Mouse (Mus musculus): ENCODE data around the gene Clcn2. TPM values are rescaled to one million over a fixed set of nuclear protein-coding genes. Genes with fewer than 3 reads are reported as not detected.
A peak's percentile ranks its signal among the peaks of the same experiment; 100 is the strongest.

The Clcn2 gene
- total RNA-seq (2021), result 1 to 10 TPM; 2.0 to 3.2 TPM
- long read RNA-seq, experiment 1, result 0 reads
- long read RNA-seq, experiment 2, partial matches to known transcripts, result 0 of 1 reads
- long read RNA-seq, experiment 2, other reads (novel, unspliced or antisense), result 0 of 1 reads

DNA sequence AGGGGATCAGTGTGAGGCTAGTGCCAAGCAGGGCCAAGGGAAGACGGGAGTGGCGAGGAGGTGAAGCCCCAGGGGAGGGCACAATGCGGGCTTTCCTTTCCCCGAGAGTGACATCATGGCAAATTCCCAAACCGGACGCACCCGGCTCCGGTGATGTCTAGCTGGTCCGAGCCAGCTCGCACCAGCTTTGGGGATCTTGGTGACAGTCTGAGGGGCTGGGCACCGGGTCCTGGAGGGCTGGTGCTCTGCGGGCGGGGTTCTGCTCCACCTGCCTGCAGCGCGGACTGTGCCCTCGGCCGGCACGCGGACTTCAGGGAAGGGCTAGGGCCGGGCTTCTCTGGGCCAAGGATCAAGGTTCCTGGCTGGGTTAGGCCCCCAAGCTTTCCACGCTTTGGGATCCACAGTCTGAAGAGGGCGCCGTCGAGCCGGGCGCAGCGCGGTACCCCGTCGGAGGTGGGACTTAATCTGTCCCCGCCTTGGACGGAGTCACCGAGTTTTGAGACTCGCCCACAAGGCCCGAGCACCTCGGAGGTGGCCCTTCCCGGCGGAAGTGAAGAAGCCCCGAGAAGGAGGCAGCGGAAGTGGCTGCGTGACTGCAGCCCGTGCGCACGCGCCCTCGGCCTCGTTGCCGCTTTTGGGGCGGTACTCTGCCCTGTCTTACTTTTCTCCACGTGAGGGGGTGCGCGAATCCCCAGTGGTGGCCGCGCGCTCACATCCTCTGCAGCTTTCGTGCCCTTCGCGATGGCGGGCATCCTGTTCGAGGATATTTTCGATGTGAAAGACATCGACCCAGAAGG, at the start of gene Clcn2, which contains the start of gene Polr2h:
Clcn2 (minus strand) TSS at position 566 of the 797 bp plus-strand sequence.
Polr2h (plus strand) TSS at position 485 of the 797 bp plus-strand sequence.
- DNase-seq, result peak; percentile 97

- DNase-seq, result no peak
Observed at GRCm38 (mm10) chr16:20765244-20765643, 47.7 kb upstream of the Clcn2 start.

DNA sequence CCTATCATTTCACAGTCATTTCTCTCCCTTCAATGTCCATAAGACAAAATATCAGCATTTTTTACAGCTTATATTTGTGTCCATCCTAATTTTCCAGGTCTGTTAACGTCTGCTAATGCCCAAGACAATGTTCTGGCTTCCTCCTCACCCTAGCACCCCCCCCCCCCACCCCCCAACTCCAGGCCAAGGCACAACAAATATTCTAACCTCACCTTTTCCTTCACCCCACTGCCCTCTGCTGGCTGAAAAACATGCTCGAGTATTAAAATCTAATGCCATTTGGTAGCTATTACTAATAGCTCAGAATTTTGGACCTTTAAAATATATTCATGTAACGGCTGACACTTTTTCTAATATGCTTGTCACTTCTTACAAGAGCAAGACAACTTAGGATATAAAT, 44.1 kb upstream of the Clcn2 start:
- DNase-seq, result no peak

- DNase-seq, result no peak
Observed at GRCm38 (mm10) chr16:20757385-20757784, 39.8 kb upstream of the Clcn2 start.

GRCm38 (mm10) chr16:20756052-20756451, 38.5 kb upstream of the Clcn2 start:
- DNase-seq, result no peak

GRCm38 (mm10) chr16:20750518-20750917, 33.0 kb upstream of the Clcn2 start:
- DNase-seq, result no peak

DNA sequence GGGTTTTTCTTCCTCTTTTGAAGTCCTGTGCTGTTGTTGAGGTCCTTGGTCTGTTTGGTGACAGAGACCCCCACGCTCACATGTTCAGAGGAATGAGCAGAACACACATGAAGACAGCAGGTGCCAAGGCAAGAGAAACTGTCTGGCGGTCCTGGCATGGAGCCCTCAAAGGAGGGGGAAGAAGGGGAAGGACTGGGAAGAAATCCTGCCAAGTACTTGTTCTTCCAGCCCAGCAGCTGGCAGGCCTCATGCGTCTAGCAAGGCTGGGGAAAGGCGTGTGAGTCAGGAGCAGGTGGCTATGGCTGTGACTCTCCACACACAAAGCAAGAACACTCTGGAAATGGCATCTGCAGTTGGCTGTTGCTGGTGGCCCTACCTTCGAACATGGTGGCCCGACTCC, 29.1 kb upstream of the Clcn2 start:
- DNase-seq, result peak; percentile 81

GRCm38 (mm10) chr16:20739845-20740244, 22.3 kb upstream of the Clcn2 start:
- DNase-seq, result no peak

- DNase-seq, result no peak
Observed at GRCm38 (mm10) chr16:20736823-20737222, 19.3 kb upstream of the Clcn2 start.

- no peak for DNase-seq
Observed at GRCm38 (mm10) chr16:20736168-20736567, 18.6 kb upstream of the Clcn2 start.

DNA sequence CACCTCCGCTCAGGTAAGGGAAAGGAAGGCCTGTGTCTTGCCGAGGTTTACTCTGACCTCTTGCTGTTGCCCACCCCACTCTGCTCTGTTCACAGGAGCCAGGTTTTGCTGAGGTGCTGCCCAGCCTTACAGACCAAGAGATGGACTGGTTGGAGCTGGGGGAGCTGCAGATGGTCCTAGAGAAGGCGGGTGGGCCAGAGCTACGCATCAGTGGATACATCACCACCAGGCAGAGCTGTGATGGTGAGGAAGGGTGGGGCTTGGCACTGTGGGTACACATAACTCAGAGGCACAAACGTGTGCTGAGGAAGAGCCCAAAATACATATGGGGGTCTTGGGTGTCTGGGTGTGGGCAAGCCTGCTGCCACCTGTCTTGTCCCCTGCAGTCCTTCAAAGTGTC, 18.1 kb upstream of the Clcn2 start:
- no peak for DNase-seq

DNA sequence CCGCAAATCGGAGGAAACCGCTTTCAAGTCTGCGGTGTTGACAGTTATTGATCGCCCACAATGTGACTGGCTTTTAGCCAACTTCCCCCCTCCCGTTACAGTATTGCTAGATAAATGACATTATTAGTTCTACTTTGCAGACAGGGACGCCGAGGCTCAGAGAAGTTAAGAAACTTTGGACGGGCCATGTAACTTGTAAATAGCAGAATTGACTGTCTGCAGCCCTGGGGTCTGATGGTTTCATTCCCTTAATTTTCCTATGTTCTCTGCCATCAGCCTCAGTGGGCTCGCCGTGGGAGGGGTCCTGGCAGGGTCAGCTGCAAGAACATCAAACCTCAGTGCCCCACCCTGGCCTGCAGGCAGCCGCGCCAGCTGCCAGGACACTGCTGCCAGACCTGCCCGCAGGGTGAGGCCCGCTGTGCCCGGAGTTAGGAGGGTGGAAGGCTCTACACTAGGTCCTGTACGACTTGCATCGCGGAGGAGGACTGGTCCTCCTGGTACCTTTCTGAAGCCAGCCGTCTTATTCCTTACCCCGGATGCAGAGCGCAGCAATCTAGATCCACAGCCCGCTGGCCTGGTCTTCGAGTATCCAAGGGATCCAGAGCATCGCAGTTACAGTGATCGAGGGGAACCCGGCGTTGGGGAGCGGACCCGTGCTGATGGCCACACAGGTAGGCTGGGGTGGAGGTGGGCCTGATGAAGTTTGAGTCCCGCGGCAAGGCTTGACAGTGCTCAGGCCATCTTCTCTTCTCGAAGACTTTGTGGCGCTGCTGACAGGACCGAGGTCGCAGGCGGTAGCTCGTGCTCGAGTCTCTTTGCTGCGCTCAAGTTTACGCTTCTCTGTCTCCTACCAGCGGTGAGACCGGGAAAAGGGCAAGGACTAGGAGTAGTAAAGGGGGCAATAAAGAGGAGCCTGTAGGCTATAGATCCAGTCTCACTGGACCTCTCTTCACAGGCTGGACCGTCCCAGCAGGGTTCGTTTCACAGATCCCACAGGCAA, 16.5 kb upstream of the Clcn2 start, which contains the start of gene Thpo:
Thpo (minus strand) TSS at position 781 of the 1,000 bp plus-strand sequence.
- no peak for DNase-seq

DNA sequence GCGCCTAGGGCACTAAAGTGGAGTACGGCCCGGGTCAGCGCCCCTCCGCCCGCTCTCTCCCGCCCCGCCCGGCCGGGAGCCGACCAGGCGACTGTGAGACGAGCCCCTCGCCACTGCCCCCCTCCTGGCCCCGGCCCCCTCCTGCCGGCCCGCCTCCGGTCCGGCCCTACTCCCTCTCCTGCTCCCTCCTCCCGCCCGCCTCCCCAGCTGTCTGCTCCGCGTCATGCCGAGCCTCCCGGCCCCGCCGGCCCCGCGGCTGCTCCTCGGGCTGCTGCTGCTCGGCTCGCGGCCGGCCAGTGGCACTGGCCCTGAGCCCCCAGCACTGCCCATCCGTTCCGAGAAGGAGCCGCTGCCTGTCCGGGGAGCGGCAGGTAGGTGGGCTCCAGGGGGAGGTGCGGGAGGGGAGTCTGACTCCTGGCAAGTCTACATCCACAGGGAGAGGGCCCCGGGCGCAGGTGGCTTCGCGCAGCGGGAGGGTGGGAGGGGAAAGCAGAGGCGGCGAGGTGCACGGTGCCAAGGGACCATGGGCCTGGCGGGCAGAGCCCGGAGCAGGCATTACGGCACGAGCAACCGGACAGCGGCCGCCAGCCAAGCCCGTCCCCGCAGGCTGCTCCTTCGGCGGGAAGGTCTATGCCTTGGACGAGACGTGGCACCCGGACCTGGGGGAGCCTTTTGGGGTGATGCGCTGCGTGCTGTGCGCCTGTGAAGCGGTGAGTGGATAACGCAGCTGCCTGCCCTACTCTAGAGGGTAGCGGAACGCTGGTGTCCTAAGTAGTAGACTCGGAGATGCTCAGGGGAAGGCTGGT, 15.6 kb upstream of the Clcn2 start, which contains the start of gene Chrd:
Chrd (plus strand) TSS at position 203 of the 806 bp plus-strand sequence.
- DNase-seq, result peak; percentile 82

GRCm38 (mm10) chr16:20732251-20732924, 14.8 kb upstream of the Clcn2 start:
- no peak for DNase-seq

DNA sequence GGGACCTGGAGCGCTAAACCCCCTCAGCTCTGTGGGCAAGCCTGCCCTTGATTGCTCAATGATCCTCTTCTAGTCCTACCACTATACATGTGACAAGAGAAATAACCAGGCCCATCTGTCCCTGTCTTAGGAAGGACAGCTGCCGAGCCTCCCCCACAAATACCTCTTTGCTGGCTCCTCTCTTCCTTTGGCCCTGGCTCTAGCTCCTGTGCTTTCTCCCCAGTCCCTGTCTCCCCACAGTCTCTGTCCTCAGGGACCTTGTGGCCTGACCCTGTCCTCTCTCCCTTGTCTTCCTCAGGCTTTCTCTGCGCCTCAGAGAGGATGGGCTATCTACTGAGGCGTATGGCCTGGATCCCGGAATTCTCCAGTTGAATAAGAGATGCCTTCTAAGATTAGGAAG, 14.1 kb upstream of the Clcn2 start:
- no peak for DNase-seq

DNA sequence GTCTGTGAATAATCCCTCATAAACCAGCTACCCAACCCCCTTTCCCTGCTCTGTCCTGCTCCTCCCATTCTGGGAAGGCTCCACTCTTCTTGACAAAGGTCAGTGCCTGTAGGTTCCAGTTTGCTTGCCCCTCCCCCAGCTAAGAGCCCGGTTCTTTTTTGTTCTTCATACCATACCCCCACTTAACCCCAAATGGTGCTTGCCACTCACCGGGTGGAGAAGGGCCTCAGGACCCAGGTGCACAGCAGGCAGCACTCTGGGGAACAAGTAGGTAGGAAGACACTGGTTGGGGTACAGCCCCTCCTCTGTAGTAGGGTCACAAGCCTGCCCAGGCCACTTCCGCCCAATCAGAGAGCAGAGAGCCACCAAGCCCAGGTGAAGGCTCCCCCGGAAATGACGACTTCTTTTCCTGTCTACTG, 12.8 kb upstream of the Clcn2 start:
- no peak for DNase-seq

GRCm38 (mm10) chr16:20726384-20726783, 8.8 kb upstream of the Clcn2 start:
- DNase-seq, result no peak

DNA sequence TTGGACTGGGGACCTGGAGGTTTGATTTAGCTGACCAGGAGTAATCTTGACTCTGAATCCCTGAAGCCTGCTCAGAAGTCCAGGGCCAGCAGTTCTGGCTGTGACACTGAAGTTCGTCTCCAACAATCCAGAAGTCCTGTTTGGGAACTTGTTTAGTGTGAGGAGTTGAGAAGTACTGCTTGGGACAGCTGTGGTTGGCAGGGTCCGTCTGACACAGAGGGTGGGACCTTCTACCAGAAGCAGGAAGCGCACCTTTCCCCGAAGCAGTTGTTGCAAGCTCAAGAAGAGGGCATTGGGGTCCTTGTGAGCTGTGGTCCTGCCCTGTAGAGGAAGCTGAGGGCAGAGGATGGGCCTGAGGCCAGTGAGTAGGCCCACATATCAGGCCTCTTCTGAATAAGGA, 8.2 kb upstream of the Clcn2 start:
- DNase-seq, result no peak

DNA sequence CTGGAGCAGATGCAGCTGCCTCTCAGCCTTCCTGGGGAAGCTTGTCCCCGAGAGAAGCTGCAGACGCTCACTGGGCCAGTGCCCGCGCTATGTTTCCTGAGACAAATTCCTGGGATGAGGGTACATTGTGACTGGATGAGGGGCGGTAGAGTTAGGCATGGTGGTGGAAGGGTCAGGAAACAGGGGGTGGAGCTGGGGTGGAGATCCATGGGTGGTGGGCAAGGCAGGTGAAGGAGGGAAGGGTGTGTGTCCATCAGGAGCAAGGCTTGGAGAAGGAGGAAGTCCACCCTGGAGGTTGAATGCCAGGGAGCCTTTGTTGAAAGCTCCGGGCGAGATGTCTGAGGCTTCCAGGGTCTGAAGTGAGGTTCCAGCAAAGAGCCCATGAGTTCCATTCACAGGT, 7.8 kb upstream of the Clcn2 start:
- no peak for DNase-seq

GRCm38 (mm10) chr16:20724338-20724748, 6.8 kb upstream of the Clcn2 start:
- peak; percentile 64 for DNase-seq

DNA sequence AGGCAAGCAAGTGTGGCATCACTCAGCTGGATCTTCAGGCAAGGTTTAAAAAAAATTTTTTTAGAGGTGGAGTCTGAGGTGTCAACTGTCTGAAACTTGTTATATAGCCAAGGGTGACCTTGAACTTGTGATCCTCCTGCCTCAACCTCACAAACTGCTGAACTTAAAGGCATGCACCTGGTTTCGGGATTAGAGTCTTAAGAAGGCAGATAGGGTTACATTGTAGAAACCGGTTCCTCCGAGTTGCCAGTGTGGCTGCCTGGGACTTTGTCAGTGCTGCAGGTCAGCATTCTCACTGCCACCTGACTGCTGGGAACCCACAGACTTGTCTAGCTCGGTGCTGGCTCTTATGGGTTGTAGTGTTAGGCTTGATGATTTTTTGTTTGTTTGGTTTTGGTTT, 5.7 kb upstream of the Clcn2 start:
- DNase-seq, result no peak
